Mouse (Mus musculus) bone marrow, adult 2 months (tissue): ENCODE data around the gene 1110051M20Rik.

Experiments used
- CTCF ChIP-seq: fragments of 200-500 bp; IDR thresholded peaks from 2 replicates; pipeline ENCODE4 v1.5.1; 2011; ENCODE audit warnings: low read length, control low read depth; ENCODE audit not compliant: control insufficient read depth, insufficient read depth
- POLR2A ChIP-seq: fragments of 200-500 bp; IDR thresholded peaks from 2 replicates; pipeline ENCODE4 v1.6.1; 2011; ENCODE audit warnings: low read depth, mild to moderate bottlenecking, control low read depth, low read length, borderline replicate concordance; ENCODE audit not compliant: control insufficient read depth

DNA sequence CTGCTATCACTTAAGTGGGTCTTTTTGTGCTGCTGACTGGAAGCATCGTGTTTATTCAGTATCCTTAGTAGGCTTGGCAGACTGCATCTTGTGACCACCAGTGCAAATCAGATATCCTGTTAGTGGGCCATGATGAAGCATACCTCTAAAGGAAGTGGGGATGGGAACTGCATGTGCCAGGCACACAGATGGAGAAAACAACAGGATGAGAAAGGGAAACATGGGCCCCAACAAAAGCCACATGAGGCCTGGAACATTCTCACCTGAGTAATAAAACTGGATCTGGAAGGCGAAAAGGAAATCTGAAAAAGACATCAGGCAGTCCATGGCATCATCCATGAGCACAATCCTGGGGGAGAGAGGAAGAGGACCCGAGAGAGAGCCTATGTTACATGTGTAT is 160.5 kb downstream of the 1110051M20Rik start:
- no peak for TF ChIP-seq POLR2A
- no peak for TF ChIP-seq CTCF
